Mouse (Mus musculus) yolk sac, embryonic 10.5 days (tissue): ENCODE results near the gene Adamts4.
A peak's percentile ranks its signal among the peaks of the same experiment; 100 is the strongest.
"Not testable (repeated sequence)": the region's sequence is repeated elsewhere in the genome, so short reads cannot be mapped to it uniquely, and the experiment has no call there.

ENCODE experiments used
- DNase-seq: peaks from one replicate; pipeline ENCODE4 v3.0.0-alpha.2; 2017; ENCODE audit warnings: low spot score

Gene Adamts4

GRCm38 (mm10) chr1:171279012-171279705, 28.9 kb downstream of the Adamts4 start:
- DNase-seq, result no peak

GRCm38 (mm10) chr1:171279721-171280120, 29.5 kb downstream of the Adamts4 start:
- DNase-seq, result no peak

- peak; percentile 71 for DNase-seq
Measured at GRCm38 (mm10) chr1:171280250-171280915, 30.2 kb downstream of the Adamts4 start.

- DNase-seq, result peak; percentile 97
Measured at GRCm38 (mm10) chr1:171280916-171281527, 30.8 kb downstream of the Adamts4 start, which contains the start of gene Ppox. Gene Ppox, minus strand, starts transcription at chr1:171281186.

GRCm38 (mm10) chr1:171281528-171281923, 31.3 kb downstream of the Adamts4 start:
- no peak for DNase-seq

- no peak for DNase-seq
Measured at GRCm38 (mm10) chr1:171282086-171282805, 32.0 kb downstream of the Adamts4 start.

- no peak for DNase-seq
Measured at GRCm38 (mm10) chr1:171283188-171284160, 33.3 kb downstream of the Adamts4 start.

- no peak for DNase-seq
Measured at GRCm38 (mm10) chr1:171284491-171284890, 34.3 kb downstream of the Adamts4 start.

- DNase-seq, result peak; percentile 1
Measured at GRCm38 (mm10) chr1:171285096-171285892, 35.1 kb downstream of the Adamts4 start.

GRCm38 (mm10) chr1:171286517-171286916, 36.3 kb downstream of the Adamts4 start:
- DNase-seq, result peak; percentile 2

GRCm38 (mm10) chr1:171287136-171288081, 37.2 kb downstream of the Adamts4 start, which contains the start of gene Usp21:
Gene Usp21, minus strand, starts transcription at chr1:171287991.
- DNase-seq, result peak; percentile 91

GRCm38 (mm10) chr1:171288328-171288727, 38.1 kb downstream of the Adamts4 start:
- DNase-seq, result no peak

GRCm38 (mm10) chr1:171293351-171293750, 43.1 kb downstream of the Adamts4 start:
- DNase-seq, result no peak

- no peak for DNase-seq
Measured at GRCm38 (mm10) chr1:171293906-171294297, 43.7 kb downstream of the Adamts4 start.

- peak; percentile 86 for DNase-seq
Measured at GRCm38 (mm10) chr1:171294298-171295062, 44.3 kb downstream of the Adamts4 start, which contains the start of gene Ufc1. Gene Ufc1, minus strand, starts transcription at chr1:171295024.

- no peak for DNase-seq
Measured at GRCm38 (mm10) chr1:171295063-171295402, 44.8 kb downstream of the Adamts4 start.

- DNase-seq, result no peak
Measured at GRCm38 (mm10) chr1:171298226-171298625, 48.0 kb downstream of the Adamts4 start.

GRCm38 (mm10) chr1:171306157-171306556, 55.9 kb downstream of the Adamts4 start:
- not testable (repeated sequence) for DNase-seq
